Mouse (Mus musculus) liver, embryonic 13.5 days (tissue): ENCODE data around the gene Tmem128. TPM values are rescaled to one million over a fixed set of nuclear protein-coding genes. Genes with fewer than 3 reads are reported as not detected.

Experiments
- ATAC-seq: fragments of 200-750 bp; cut with Nextera tagmentation; 2 replicates; pipeline ENCODE4 v1.8.0; 2017; ENCODE audit warnings: low read depth, mild to moderate bottlenecking, moderate number of reproducible peaks, moderate library complexity
- DNase-seq: peaks from one replicate; pipeline ENCODE4 v3.0.0; 2022
- H3K27ac ChIP-seq: fragments of 300-500 bp; sonication (generic); 2 replicates; pipeline ENCODE4 v1.5.1; 2015; ENCODE audit warnings: moderate library complexity, mild to moderate bottlenecking, inconsistent platforms
- H3K27me3 ChIP-seq: fragments of 300-500 bp; sonication (generic); 2 replicates; pipeline ENCODE4 v1.6.1; 2015; ENCODE audit warnings: mild to moderate bottlenecking, inconsistent platforms
- H3K36me3 ChIP-seq: fragments of 300-500 bp; sonication (generic); 2 replicates; pipeline ENCODE4 v1.6.1; 2015; ENCODE audit warnings: mild to moderate bottlenecking, inconsistent platforms
- H3K4me1 ChIP-seq: fragments of 300-500 bp; sonication (generic); replicated peaks from 2 replicates; pipeline ENCODE4 v1.6.1; 2015; ENCODE audit warnings: inconsistent platforms
- H3K4me2 ChIP-seq: fragments of 300-500 bp; sonication (generic); 2 replicates; pipeline ENCODE4 v1.6.1; 2015; ENCODE audit warnings: inconsistent platforms, mild to moderate bottlenecking, moderate library complexity
- H3K4me3 ChIP-seq: fragments of 300-500 bp; sonication (generic); replicated peaks from 2 replicates; pipeline ENCODE4 v1.5.1; 2015; ENCODE audit warnings: mild to moderate bottlenecking, inconsistent platforms
- H3K9ac ChIP-seq: fragments of 300-500 bp; sonication (generic); 2 replicates; pipeline ENCODE4 v1.6.1; 2015; ENCODE audit warnings: mild to moderate bottlenecking, inconsistent platforms
- H3K9me3 ChIP-seq: fragments of 300-500 bp; sonication (generic); replicated peaks from 2 replicates; pipeline ENCODE4 v1.6.1; 2016; ENCODE audit warnings: inconsistent platforms
- WGBS: fragments of 180-500 bp; shearing (Covaris S2); methylation state at CpG from one replicate; pipeline ENCODE4 v1.1.7; 2015; ENCODE audit not compliant: insufficient replicate concordance; 5-methylcytosine and 5-hydroxymethylcytosine counted together
- polyA plus RNA-seq: library from polyadenylated mRNA; unstranded; fragments of >200 nt; fragmentation: Nextera tagmentation; extraction: Ambion mirVana; gene quantifications from 2 replicates; pipeline ENCODE4 v1.2.1, GENCODE M21; 2015

Gene Tmem128
- polyA plus RNA-seq, 1 experiment from 2014 or later: 51.3 TPM

DNA sequence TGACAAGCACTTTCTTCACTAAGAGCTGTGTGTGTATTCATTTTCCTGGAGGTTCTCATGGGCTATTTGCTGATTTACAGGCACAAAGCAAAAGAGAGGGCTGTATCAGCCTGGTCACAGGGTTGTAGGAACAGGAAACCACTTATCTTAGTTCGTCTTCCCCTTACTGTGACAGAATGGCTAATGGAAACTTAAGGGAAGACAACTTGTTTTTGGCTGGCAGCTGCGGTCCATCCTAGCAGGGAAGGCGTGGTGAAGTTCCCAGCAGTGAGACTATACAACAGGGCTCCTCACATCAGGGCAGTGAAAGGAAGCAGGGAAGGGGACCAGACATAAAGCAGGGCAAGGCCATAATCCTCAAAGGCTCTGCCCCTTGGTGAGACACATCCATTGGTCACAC, 4.3 kb upstream of the Tmem128 start:
- H3K27me3 ChIP-seq: no peaks in the 10 kb centered on the region
- no peak overlapping the region for H3K27ac ChIP-seq
- peaks cover under 1% of the 10 kb centered on the region for H3K4me1 ChIP-seq
- H3K9ac ChIP-seq: no peak overlapping the region
- ATAC-seq (no peak; the same call in 1 of the 2 replicates), DNase-seq (no peak)
- no peaks in the 10 kb centered on the region for H3K36me3 ChIP-seq
- no peak overlapping the region for H3K4me2 ChIP-seq
- no peaks in the 10 kb centered on the region for H3K9me3 ChIP-seq
- H3K4me3 ChIP-seq: no peak overlapping the region
- WGBS: 9% methylated on average over 3 of the region's 3 CpGs

DNA sequence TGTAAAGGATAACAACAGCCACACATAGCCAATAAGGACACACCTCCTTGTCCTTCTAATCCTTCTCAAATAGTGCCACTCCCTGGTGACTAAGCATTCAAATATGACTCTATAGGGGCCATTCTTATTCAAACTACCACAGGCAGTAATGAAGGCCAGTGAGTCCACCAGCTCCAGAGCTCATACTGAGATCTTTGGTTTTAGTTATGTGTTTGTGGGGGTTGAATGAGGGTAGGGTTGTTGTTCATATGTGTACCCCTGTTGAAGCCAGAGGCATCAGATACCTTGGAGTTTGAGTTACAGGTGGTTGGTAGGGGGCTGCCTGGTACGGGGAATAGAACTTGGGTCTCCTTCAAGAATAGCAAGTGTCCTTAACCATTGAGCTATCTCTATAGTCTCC, 3.4 kb upstream of the Tmem128 start:
- Histone ChIP-seq H3K27ac (no peak overlapping the region), H3K27me3 (no peaks in the 10 kb centered on the region), H3K4me2 (no peak overlapping the region), H3K4me3 (no peak overlapping the region), H3K4me1 (peaks cover 9% of the 10 kb centered on the region), H3K9ac (no peak overlapping the region), H3K36me3 (no peaks in the 10 kb centered on the region), H3K9me3 (no peaks in the 10 kb centered on the region)
- ATAC-seq (no peak), DNase-seq (no peak)
- WGBS: 58% methylated on average over 1 of the region's 1 CpGs

DNA sequence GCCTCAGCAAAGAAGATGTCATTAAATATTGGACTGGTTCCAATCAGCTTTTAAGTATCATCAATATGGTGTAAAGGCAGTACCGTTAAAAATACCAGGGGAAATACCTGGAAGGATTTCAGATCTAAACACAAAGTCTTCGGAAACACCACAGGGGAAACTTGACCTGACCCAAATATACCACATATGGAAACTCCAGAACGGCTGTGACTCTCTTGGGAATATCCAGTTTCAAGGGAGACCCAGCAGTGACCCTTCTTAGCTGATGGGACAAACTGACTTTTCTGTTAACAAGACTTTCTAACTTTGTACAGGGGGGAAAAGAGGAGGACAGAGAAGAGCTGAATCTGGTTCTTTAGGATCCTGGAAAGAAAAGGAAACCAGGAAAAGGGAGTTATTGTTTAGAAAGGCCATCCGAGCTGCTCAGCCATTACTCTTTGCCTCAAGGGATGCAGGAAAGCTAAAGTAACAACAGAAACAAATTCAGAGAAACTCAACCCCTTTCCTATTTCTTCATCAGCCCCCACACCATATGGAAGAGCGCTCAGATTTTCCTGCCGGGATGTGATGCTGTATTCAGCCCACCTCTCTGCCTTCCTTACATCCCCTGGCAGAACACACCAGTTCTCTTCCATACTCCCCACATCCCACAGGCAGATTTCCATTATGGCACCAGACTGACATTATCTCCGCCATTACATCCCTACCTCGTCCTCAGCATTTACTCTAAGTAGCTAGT, 1.8 kb upstream of the Tmem128 start:
- Histone ChIP-seq H3K4me3 (no peak overlapping the region), H3K27me3 (no peaks in the 10 kb centered on the region), H3K36me3 (peaks cover 14% of the 10 kb centered on the region), H3K4me2 (no peak overlapping the region), H3K9ac (no peak overlapping the region), H3K4me1 (peaks cover 12% of the 10 kb centered on the region), H3K27ac (no peak overlapping the region), H3K9me3 (no peaks in the 10 kb centered on the region)
- DNase-seq: no peak
- no peak for ATAC-seq
- WGBS: 75% methylated on average over 8 of the region's 8 CpGs

DNA sequence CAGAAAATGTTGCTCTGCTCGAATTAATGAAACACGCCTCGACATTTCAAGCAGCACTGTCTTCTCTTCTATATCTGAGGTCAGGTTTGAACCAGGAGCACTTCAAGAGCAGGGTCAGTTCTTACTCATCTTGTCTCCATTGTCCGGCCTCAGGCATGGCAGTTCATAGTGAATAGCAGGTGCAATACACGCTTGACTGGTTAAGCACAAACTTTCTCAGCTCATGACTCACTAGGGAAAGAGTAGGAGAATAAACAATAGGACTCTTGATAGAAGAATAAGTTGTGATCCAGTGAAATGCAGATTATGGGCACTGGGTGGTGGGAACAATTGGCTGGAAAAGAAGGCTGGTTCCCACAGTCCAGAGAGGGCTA, 1.2 kb upstream of the Tmem128 start:
- H3K4me1 ChIP-seq: peaks cover 12% of the 10 kb centered on the region
- ATAC-seq (no peak), DNase-seq (no peak)
- H3K4me3 ChIP-seq: no peak overlapping the region
- H3K4me2 ChIP-seq: no peak overlapping the region
- H3K36me3 ChIP-seq: peaks cover 20% of the 10 kb centered on the region
- WGBS: 81% methylated on average over 5 of the region's 5 CpGs
- H3K27ac ChIP-seq: no peak overlapping the region
- no peaks in the 10 kb centered on the region for H3K27me3 ChIP-seq
- no peaks in the 10 kb centered on the region for H3K9me3 ChIP-seq
- no peak overlapping the region for H3K9ac ChIP-seq

GRCm38 (mm10) chr5:38259455-38260106, 404 bp upstream of the Tmem128 start:
- peak overlapping the region; percentile 76 for H3K4me3 ChIP-seq
- no peaks in the 10 kb centered on the region for H3K9me3 ChIP-seq
- peak overlapping the region; percentile 82 for H3K9ac ChIP-seq
- 29% methylated on average over 9 of the region's 9 CpGs for WGBS
- H3K27me3 ChIP-seq: no peaks in the 10 kb centered on the region
- H3K4me2 ChIP-seq: peak overlapping the region; percentile 85
- H3K27ac ChIP-seq: peak overlapping the region; percentile 77
- DNase-seq (no peak), ATAC-seq (no peak)
- H3K36me3 ChIP-seq: peaks cover 28% of the 10 kb centered on the region
- peaks cover 12% of the 10 kb centered on the region for H3K4me1 ChIP-seq

DNA sequence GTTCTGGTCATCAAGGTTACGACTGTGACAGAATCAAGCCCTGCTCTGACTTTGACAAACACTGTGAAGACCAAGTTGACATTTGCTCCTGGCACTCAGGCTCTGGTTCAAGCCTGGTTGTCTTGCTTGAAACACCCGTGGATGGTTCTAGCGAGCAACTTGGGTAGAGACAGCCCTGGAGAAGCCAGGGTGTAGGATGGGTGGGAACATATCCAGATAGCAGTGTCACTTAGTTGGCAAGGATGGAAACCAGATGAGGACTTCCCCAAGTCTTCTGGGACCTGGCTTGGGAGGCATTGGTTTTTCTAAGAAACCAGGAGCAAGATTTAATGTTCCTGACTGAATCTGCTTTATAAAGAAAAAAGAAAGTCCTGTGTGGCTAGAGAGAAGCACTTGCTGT, 11.0 kb downstream of the Tmem128 start:
- WGBS: 75% methylated on average over 3 of the region's 3 CpGs
- Histone ChIP-seq H3K36me3 (peaks cover 46% of the 10 kb centered on the region), H3K9me3 (no peaks in the 10 kb centered on the region), H3K4me2 (no peak overlapping the region), H3K27ac (no peak overlapping the region), H3K27me3 (peaks cover 23% of the 10 kb centered on the region), H3K4me1 (no peaks in the 10 kb centered on the region), H3K4me3 (no peak overlapping the region), H3K9ac (no peak overlapping the region)
- ATAC-seq (no peak), DNase-seq (no peak)

DNA sequence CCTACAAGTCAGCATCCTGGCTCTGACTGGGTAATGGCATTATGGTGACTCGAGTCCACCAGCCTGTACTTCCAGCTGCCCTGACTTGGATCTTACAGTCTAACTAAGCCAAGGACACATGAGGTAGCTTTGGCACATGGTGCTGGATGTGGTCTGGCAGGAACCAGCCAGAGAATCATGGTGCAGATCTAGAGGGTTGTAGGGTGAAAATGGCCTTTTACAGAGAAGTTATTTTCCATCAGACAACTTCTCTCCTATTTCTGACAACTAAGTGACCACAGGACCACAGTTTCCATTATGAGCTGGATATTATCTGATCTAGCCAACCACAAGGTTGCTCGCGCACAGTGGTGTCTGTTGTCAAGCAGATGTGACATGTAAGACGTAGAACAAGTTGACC, 13.8 kb downstream of the Tmem128 start:
- H3K27ac ChIP-seq: no peak overlapping the region
- H3K9me3 ChIP-seq: no peaks in the 10 kb centered on the region
- H3K27me3 ChIP-seq: peaks cover 51% of the 10 kb centered on the region
- H3K36me3 ChIP-seq: peaks cover 25% of the 10 kb centered on the region
- no peak overlapping the region for H3K9ac ChIP-seq
- 25% methylated on average over 4 of the region's 4 CpGs for WGBS
- H3K4me2 ChIP-seq: no peak overlapping the region
- no peak overlapping the region for H3K4me3 ChIP-seq
- no peak for ATAC-seq
- DNase-seq: no peak
- H3K4me1 ChIP-seq: no peaks in the 10 kb centered on the region

DNA sequence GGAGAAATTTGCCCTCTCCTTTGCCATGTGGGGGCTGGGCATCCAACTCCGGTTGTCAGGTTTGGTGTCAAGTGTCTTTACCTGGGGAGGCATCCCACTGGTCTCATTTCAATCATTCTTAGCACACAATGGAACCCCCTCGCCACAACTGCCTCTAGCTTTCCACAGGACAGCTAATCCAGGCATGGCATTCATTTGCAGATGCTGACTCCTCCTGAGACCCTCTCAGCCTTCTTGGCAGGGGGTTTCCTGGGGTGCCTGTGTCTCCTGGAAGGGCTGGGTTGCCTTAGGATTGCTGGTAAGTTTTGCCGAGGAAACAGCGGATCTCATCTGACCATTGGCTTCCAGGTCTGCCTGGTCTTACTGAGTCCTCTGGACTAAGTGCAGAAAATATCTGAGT, 15.8 kb downstream of the Tmem128 start, which contains the start of gene Otop1:
Gene Otop1 (plus strand): TSS at position 202 of the 400 bp plus-strand sequence.
- no peak within 1 kb of the TSS for H3K4me3 ChIP-seq
- H3K36me3 ChIP-seq: peaks cover 10% of the 10 kb centered on the region
- H3K9me3 ChIP-seq: no peaks in the 10 kb centered on the region
- 11% methylated on average over 4 of the region's 4 CpGs for WGBS
- H3K27me3 ChIP-seq: peaks cover 68% of the 10 kb centered on the region
- no peak within 1 kb of the TSS for H3K4me2 ChIP-seq
- no peak for ATAC-seq
- no peaks in the 10 kb centered on the region for H3K4me1 ChIP-seq
- no peak within 1 kb of the TSS for H3K9ac ChIP-seq
- H3K27ac ChIP-seq: no peak within 1 kb of the TSS
- DNase-seq: no peak

- Histone ChIP-seq H3K4me1 (no peaks in the 10 kb centered on the region), H3K4me3 (no peak overlapping the region), H3K9ac (no peak overlapping the region), H3K36me3 (peaks cover 4% of the 10 kb centered on the region; the same call in 1 of the 2 replicates), H3K27me3 (peaks cover 68% of the 10 kb centered on the region), H3K9me3 (no peaks in the 10 kb centered on the region), H3K27ac (no peak overlapping the region), H3K4me2 (no peak overlapping the region)
- WGBS: 5% methylated on average over 19 of the region's 19 CpGs
- DNase-seq (no peak), ATAC-seq (no peak)
Measured at GRCm38 (mm10) chr5:38276451-38276850, 16.5 kb downstream of the Tmem128 start.

- H3K4me1 ChIP-seq: no peaks in the 10 kb centered on the region
- 0 out of 2 replicates have a peak overlapping the region, but pooled peaks have one; percentile 3 for H3K4me3 ChIP-seq
- no peak overlapping the region for H3K9ac ChIP-seq
- no peaks in the 10 kb centered on the region for H3K36me3 ChIP-seq
- ATAC-seq (no peak), DNase-seq (no peak)
- WGBS: 4% methylated on average over 65 of the region's 65 CpGs
- H3K4me2 ChIP-seq: no peak overlapping the region
- H3K27me3 ChIP-seq: peaks cover 68% of the 10 kb centered on the region
- no peaks in the 10 kb centered on the region for H3K9me3 ChIP-seq
- no peak overlapping the region for H3K27ac ChIP-seq
Measured at GRCm38 (mm10) chr5:38277098-38277866, 17.3 kb downstream of the Tmem128 start.

- DNase-seq: no peak
- Histone ChIP-seq H3K9ac (no peak overlapping the region), H3K9me3 (no peaks in the 10 kb centered on the region), H3K4me2 (no peak overlapping the region), H3K4me3 (no peak overlapping the region), H3K27me3 (peaks cover 68% of the 10 kb centered on the region), H3K4me1 (no peaks in the 10 kb centered on the region), H3K27ac (no peak overlapping the region), H3K36me3 (no peaks in the 10 kb centered on the region)
- 18% methylated on average over 12 of the region's 12 CpGs for WGBS
- no peak for ATAC-seq
Measured at GRCm38 (mm10) chr5:38277936-38278600, 18.1 kb downstream of the Tmem128 start.
